Mouse (Mus musculus) intestine, embryonic 16.5 days (tissue): ENCODE data around the gene Casz1. TPM values are rescaled to one million over a fixed set of nuclear protein-coding genes. Genes with fewer than 3 reads are reported as not detected.

ENCODE experiments used
- ATAC-seq: fragments of 200-750 bp; cut with Nextera tagmentation; 2 replicates; pipeline ENCODE4 v1.8.0; 2017; ENCODE audit warnings: moderate TSS enrichment, moderate library complexity
- H3K27ac ChIP-seq: fragments of 300-500 bp; sonication (generic); 2 replicates; pipeline ENCODE4 v1.5.1; 2014; ENCODE audit warnings: mild to moderate bottlenecking, low read length
- H3K27me3 ChIP-seq: fragments of 300-500 bp; sonication (generic); replicated peaks from 2 replicates; pipeline ENCODE4 v1.6.1; 2014; ENCODE audit warnings: low read length, control low read depth, mixed read lengths; ENCODE audit not compliant: control insufficient read depth, insufficient read depth
- H3K36me3 ChIP-seq: fragments of 300-500 bp; sonication (generic); 2 replicates; pipeline ENCODE4 v1.6.1; 2014; ENCODE audit warnings: low read length, control low read depth; ENCODE audit not compliant: control insufficient read depth, insufficient read depth
- H3K4me1 ChIP-seq: fragments of 300-500 bp; sonication (generic); 2 replicates; pipeline ENCODE4 v1.6.1; 2014; ENCODE audit warnings: low read length, control low read depth, mixed read lengths; ENCODE audit not compliant: control insufficient read depth, insufficient read depth
- H3K4me2 ChIP-seq: fragments of 300-500 bp; sonication (generic); 2 replicates; pipeline ENCODE4 v1.6.1; 2014; ENCODE audit warnings: low read depth, low read length, control low read depth
- H3K4me3 ChIP-seq: fragments of 300-500 bp; sonication (generic); 2 replicates; pipeline ENCODE4 v1.5.1; 2014; ENCODE audit warnings: mild to moderate bottlenecking, low read length
- H3K9ac ChIP-seq: fragments of 300-500 bp; sonication (generic); 2 replicates; pipeline ENCODE4 v1.6.1; 2014; ENCODE audit warnings: low read depth, low read length
- H3K9me3 ChIP-seq: fragments of 300-500 bp; sonication (generic); 2 replicates; pipeline ENCODE4 v1.6.1; 2016; ENCODE audit warnings: low read length, control low read depth; ENCODE audit not compliant: control insufficient read depth
- WGBS: fragments of 180-500 bp; shearing (Covaris S2); extraction: QIAGEN DNeasy Blood & Tissue Kit; methylation state at CpG from one replicate; pipeline ENCODE4 v1.1.7; 2014; 5-methylcytosine and 5-hydroxymethylcytosine counted together
- polyA plus RNA-seq: library from polyadenylated mRNA; unstranded; fragments of >200 nt; fragmentation: Nextera tagmentation; extraction: Ambion mirVana; gene quantifications from 2 replicates; pipeline ENCODE4 v1.2.1, GENCODE M21; 2015

The Casz1 gene
- polyA plus RNA-seq, 1 experiment from 2014 or later, result 5.9 TPM

GRCm38 (mm10) chr4:148888229-148888628, 84.0 kb downstream of the Casz1 start:
- Histone ChIP-seq H3K27me3 (peaks cover 8% of the 10 kb centered on the region; the same call in 1 of the 2 replicates), H3K9ac (no peak overlapping the region), H3K4me2 (no peak overlapping the region), H3K27ac (no peak overlapping the region), H3K4me3 (no peak overlapping the region), H3K4me1 (peaks cover 15% of the 10 kb centered on the region), H3K9me3 (no peaks in the 10 kb centered on the region), H3K36me3 (no peaks in the 10 kb centered on the region)
- 70% methylated on average over 8 of the region's 8 CpGs for WGBS
- no peak for ATAC-seq

GRCm38 (mm10) chr4:148889011-148889410, 84.8 kb downstream of the Casz1 start:
- Histone ChIP-seq H3K4me1 (peaks cover 15% of the 10 kb centered on the region), H3K9me3 (no peaks in the 10 kb centered on the region), H3K9ac (no peak overlapping the region), H3K4me2 (no peak overlapping the region), H3K27ac (no peak overlapping the region), H3K27me3 (peaks cover 14% of the 10 kb centered on the region; the same call in 1 of the 2 replicates), H3K4me3 (no peak overlapping the region), H3K36me3 (no peaks in the 10 kb centered on the region)
- ATAC-seq, result no peak
- WGBS, result 87% methylated on average over 6 of the region's 6 CpGs

- Histone ChIP-seq H3K4me1 (peaks cover 9% of the 10 kb centered on the region), H3K4me3 (no peak overlapping the region), H3K27me3 (peaks cover 15% of the 10 kb centered on the region; the same call in 1 of the 2 replicates), H3K9ac (no peak overlapping the region), H3K36me3 (no peaks in the 10 kb centered on the region), H3K9me3 (no peaks in the 10 kb centered on the region), H3K4me2 (peak overlapping the region; percentile 78; the same call in 1 of the 2 replicates), H3K27ac (no peak overlapping the region)
- WGBS, result 65% methylated on average over 8 of the region's 8 CpGs
- no peak for ATAC-seq
These were observed 86.2 kb downstream of the Casz1 start for GRCm38 (mm10) chr4:148890442-148890841.

GRCm38 (mm10) chr4:148890892-148891838, 86.9 kb downstream of the Casz1 start:
- H3K9ac ChIP-seq, result peak overlapping the region; percentile 54
- H3K9me3 ChIP-seq, result no peaks in the 10 kb centered on the region
- H3K27ac ChIP-seq, result no peak overlapping the region
- H3K36me3 ChIP-seq, result no peaks in the 10 kb centered on the region
- peak overlapping the region; percentile 42 for H3K4me3 ChIP-seq
- WGBS, result 9% methylated on average over 51 of the region's 52 CpGs
- peak; percentile 60 for ATAC-seq
- H3K4me2 ChIP-seq, result peak overlapping the region; percentile 78
- H3K4me1 ChIP-seq, result peaks cover 9% of the 10 kb centered on the region
- peaks cover 15% of the 10 kb centered on the region; the same call in 1 of the 2 replicates for H3K27me3 ChIP-seq

- Histone ChIP-seq H3K9ac (no peak overlapping the region), H3K36me3 (no peaks in the 10 kb centered on the region), H3K4me3 (no peak overlapping the region), H3K9me3 (no peaks in the 10 kb centered on the region), H3K27me3 (peaks cover 14% of the 10 kb centered on the region), H3K27ac (no peak overlapping the region), H3K4me2 (no peak overlapping the region), H3K4me1 (peaks cover 4% of the 10 kb centered on the region)
- 74% methylated on average over 6 of the region's 6 CpGs for WGBS
- no peak for ATAC-seq
These were observed 91.9 kb downstream of the Casz1 start for GRCm38 (mm10) chr4:148896125-148896524.

- Histone ChIP-seq H3K27ac (peak overlapping the region; percentile 69; the same call in 1 of the 2 replicates), H3K9ac (peak overlapping the region; percentile 79), H3K4me1 (peaks cover 21% of the 10 kb centered on the region), H3K36me3 (no peaks in the 10 kb centered on the region), H3K9me3 (no peaks in the 10 kb centered on the region), H3K4me3 (peak overlapping the region; percentile 77), H3K4me2 (peak overlapping the region; percentile 97), H3K27me3 (peaks cover 2% of the 10 kb centered on the region)
- WGBS, result 10% methylated on average over 1 of the region's 1 CpGs
- no peak for ATAC-seq
These were observed 95.7 kb downstream of the Casz1 start for GRCm38 (mm10) chr4:148899927-148900294.

- ATAC-seq, result peak; percentile 68
- WGBS, result under 1% methylated on average over 102 of the region's 123 CpGs
- Histone ChIP-seq H3K4me2 (peak overlapping the region; percentile 97), H3K36me3 (no peaks in the 10 kb centered on the region), H3K9me3 (no peaks in the 10 kb centered on the region), H3K27me3 (peaks cover 2% of the 10 kb centered on the region), H3K27ac (peak overlapping the region; percentile 69), H3K4me3 (peak overlapping the region; percentile 77), H3K9ac (peak overlapping the region; percentile 79), H3K4me1 (peaks cover 21% of the 10 kb centered on the region)
These were observed 96.3 kb downstream of the Casz1 start for GRCm38 (mm10) chr4:148900295-148901211.

- peaks cover 2% of the 10 kb centered on the region for H3K27me3 ChIP-seq
- H3K4me1 ChIP-seq, result peaks cover 21% of the 10 kb centered on the region
- 1% methylated on average over 64 of the region's 64 CpGs for WGBS
- no peaks in the 10 kb centered on the region for H3K36me3 ChIP-seq
- H3K9me3 ChIP-seq, result no peaks in the 10 kb centered on the region
- H3K27ac ChIP-seq, result peak overlapping the region; percentile 57
- peak overlapping the region; percentile 97 for H3K4me2 ChIP-seq
- no peak for ATAC-seq
- peak overlapping the region; percentile 77 for H3K4me3 ChIP-seq
- peak overlapping the region; percentile 79 for H3K9ac ChIP-seq
These were observed 97.2 kb downstream of the Casz1 start for GRCm38 (mm10) chr4:148901275-148902052.
